Mouse (Mus musculus) C2C12 (cell line): ENCODE measurements at regions not wholly inside any gene's neighbourhood (a gene's known extent, or its start where the extent isn't known, plus 50 kb on each side); places are given as distances from the start of the nearest gene placed in this dataset.
"Not testable (repeated sequence)": the region's sequence is repeated elsewhere in the genome, so short reads cannot be mapped to it uniquely, and the experiment has no call there.

ENCODE experiments used
- CEBPB ChIP-seq: IDR thresholded peaks from one replicate; pipeline ENCODE4 v1.6.1; 2011; ENCODE audit warnings: low read depth, mild to moderate bottlenecking, control low read depth, moderate library complexity
- CTCF ChIP-seq: IDR thresholded peaks from one replicate; pipeline ENCODE4 v1.5.1; 2011; ENCODE audit not compliant: control insufficient read depth, insufficient read depth, insufficient read length
- MAX ChIP-seq: IDR thresholded peaks from one replicate; pipeline ENCODE4 v1.6.1; 2011; ENCODE audit warnings: mild to moderate bottlenecking, control low read depth
- MYOD1 ChIP-seq: IDR thresholded peaks from one replicate; pipeline ENCODE4 v1.6.1; 2011; ENCODE audit warnings: low read depth; ENCODE audit not compliant: control insufficient read depth, insufficient read length
- MYOG ChIP-seq: IDR thresholded peaks from one replicate; pipeline ENCODE4 v1.6.1; 2011; ENCODE audit not compliant: control insufficient read depth, insufficient read length; ENCODE audit errors: extremely low read depth
- USF1 ChIP-seq: IDR thresholded peaks from one replicate; pipeline ENCODE4 v1.6.1; 2011; ENCODE audit warnings: low read depth, mild to moderate bottlenecking, control low read depth, moderate library complexity

GRCm38 (mm10) chr6:37815218-37815617 is 55.4 kb upstream of the Trim24 start:
- not testable (repeated sequence) for TF ChIP-seq CTCF, MAX, USF1, MYOG, MYOD1, CEBPB
